Mouse (Mus musculus) ovary, postnatal 36 days (tissue): Measurements from ENCODE around the gene Eif5b.

Experiments used
- DNase-seq: peaks from one replicate; pipeline ENCODE4 v3.0.0; 2022; ENCODE audit warnings: low spot score, mixed read lengths

Eif5b gene

GRCm38 (mm10) chr1:37997867-37998266 is at the start of gene Eif5b, which contains the start of gene Txndc9:
TSS of gene Eif5b (plus strand) at chr1:37998010.
TSS of gene Txndc9 (minus strand) at chr1:37997893.
- DNase-seq, result peak; percentile 95

GRCm38 (mm10) chr1:37948906-37949305 is 48.9 kb upstream of the Eif5b start:
- DNase-seq, result no peak

- no peak for DNase-seq
Measured at GRCm38 (mm10) chr1:37954786-37955185, 43.0 kb upstream of the Eif5b start.

- DNase-seq, result no peak
Measured at GRCm38 (mm10) chr1:37955251-37955650, 42.6 kb upstream of the Eif5b start.

- no peak for DNase-seq
Measured at GRCm38 (mm10) chr1:37956690-37957431, 40.9 kb upstream of the Eif5b start.

- no peak for DNase-seq
Measured at GRCm38 (mm10) chr1:37957659-37958058, 40.2 kb upstream of the Eif5b start, which contains the start of gene Lyg1. TSS of gene Lyg1 (minus strand) at chr1:37957759.

- no peak for DNase-seq
Measured at GRCm38 (mm10) chr1:37958516-37958915, 39.3 kb upstream of the Eif5b start.

GRCm38 (mm10) chr1:37959486-37959885 is 38.3 kb upstream of the Eif5b start:
- DNase-seq, result peak; percentile 5

- DNase-seq, result no peak
Measured at GRCm38 (mm10) chr1:37965571-37965970, 32.2 kb upstream of the Eif5b start.

DNA sequence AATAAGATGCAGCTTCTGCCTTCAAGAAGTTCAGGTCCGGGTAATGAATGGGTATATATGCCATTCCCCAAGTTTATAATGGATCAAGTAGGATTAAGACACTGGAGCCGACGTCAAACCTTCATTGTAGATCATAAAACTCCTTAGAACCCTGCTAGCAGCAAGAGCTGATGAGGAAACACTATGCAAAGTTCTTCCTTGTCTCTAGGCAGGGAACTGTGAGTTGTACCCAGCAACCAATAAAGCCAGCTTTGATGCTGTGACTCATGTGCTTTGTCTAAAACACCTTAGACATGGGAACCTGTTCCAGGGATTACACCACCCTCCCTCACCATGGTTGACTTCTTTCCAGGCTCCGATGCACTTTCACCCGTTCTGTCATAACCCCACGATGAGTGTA is 29.1 kb upstream of the Eif5b start:
- DNase-seq, result no peak

GRCm38 (mm10) chr1:37971520-37971919 is 26.3 kb upstream of the Eif5b start:
- no peak for DNase-seq

DNA sequence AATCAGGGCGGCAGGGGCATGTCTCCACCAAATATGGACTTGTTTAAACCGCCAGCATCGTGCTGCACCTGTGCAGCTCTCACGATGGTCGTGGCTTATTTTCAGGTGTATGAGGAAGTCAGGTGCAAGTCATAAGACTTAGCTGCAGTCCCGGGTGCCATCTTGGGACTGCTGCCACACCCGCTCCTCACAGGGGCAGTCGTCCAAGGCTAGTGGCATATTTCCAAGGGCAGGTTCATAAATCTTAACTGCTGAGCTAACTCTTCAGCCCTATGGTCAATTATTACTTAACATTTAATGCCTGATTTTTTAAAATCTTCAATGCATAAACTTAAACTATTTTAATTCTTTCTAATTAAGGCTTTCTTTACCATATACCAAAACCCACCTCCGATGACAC is 21.1 kb upstream of the Eif5b start:
- peak; percentile 44 for DNase-seq

GRCm38 (mm10) chr1:37977303-37977702 is 20.5 kb upstream of the Eif5b start:
- DNase-seq, result no peak

- DNase-seq, result no peak
Measured at GRCm38 (mm10) chr1:37984326-37984725, 13.5 kb upstream of the Eif5b start.

GRCm38 (mm10) chr1:37985764-37986323 is 12.0 kb upstream of the Eif5b start:
- DNase-seq, result peak; percentile 35

DNA sequence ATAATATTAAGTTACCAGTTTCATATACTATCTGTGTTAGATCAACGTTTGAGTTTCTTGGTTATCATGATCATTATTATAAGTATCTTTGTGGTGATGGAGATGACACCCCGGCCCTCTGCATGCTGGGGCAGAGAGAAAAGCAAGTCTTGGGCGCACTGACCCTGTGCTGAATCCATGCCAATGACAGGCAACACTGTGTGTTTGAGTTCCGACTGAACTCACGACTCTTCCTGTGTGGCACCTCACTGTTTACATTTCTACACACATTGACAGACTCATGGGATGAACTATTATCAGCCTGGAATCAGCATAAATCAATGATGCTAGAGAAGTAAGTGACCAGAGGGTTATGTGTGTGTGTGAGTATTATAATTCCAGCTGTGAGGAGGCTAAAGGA is 10.0 kb upstream of the Eif5b start:
- no peak for DNase-seq

DNA sequence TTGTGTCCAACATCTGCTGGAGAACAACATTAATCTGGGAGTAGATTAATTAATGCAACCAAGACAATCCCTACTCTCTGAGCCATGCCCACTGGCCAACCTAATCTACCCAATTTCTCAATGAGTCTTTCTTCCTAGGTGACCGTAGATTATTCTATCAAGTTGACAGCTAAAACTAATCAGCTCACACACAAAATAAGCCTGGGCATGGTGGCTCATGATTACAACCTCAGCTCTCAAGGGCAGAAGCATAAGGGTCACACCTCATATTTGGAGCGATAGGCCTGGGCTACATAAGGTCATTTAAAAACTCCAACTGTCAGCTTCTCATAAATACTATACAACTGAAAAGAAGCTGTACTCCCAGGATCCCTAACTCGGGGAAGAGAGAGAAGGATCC is 1.6 kb upstream of the Eif5b start:
- no peak for DNase-seq

GRCm38 (mm10) chr1:37996877-37997484 is 829 bp upstream of the Eif5b start:
- peak; percentile 94 for DNase-seq

DNA sequence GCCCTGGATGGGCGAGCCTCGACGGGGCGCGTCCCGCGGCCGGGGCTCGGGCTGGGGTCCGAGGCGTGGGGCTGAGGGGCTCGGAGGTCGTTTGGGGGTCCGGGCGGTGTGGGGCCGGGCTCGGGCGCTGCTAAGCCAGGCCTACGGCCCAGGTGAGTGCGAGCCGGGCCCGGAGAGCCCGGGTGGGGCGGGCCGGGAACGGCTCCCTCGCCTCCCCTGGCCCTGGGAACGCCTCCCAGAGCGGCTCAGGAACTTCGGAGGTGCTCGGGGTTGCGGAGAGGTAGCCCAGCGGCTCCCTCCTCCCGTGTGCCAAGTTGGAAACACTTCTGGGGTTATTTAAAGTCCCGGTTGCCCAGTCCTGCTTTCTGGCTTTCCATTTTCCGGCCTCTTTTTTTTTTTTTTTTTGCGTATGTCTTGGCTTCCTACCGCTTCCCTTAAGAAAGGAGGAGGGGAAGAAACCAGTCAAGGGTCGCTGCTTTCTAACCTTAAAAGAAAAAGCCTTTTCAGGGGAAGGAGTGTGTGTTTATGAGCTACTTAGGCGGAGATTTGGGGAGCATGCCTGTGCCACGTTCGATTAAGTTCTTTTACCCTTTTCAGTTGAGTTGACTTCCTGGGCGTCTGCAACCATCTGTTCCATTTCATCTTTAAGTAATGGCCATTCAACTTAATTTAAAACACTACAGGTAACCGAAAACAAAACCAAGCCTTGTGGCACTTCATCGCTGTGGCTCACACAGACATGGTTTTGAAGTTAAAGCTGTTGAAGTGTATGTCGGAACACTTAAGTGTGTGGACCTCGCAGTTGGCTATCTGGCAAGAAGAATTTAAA is 775 bp downstream of the Eif5b start:
- DNase-seq, result no peak

DNA sequence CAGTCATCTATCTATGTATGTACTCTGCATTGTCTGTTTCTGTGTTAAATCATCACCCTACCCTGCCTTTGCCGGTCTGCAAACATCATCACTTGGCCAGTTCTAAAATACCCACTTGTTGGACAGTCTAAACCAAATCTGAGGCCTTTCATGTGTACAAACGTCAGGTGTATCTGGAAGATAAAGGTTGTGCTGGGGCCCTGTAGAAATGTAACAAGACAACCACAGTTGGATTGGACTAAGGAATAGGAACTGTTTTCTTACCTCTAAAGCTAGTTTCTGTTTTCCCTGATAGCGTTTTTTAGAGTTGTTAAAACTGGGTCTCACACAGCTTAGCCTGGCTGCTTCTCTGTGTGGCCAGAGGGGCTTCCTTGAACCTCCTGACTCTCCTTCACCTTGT is 1.7 kb downstream of the Eif5b start:
- no peak for DNase-seq

DNA sequence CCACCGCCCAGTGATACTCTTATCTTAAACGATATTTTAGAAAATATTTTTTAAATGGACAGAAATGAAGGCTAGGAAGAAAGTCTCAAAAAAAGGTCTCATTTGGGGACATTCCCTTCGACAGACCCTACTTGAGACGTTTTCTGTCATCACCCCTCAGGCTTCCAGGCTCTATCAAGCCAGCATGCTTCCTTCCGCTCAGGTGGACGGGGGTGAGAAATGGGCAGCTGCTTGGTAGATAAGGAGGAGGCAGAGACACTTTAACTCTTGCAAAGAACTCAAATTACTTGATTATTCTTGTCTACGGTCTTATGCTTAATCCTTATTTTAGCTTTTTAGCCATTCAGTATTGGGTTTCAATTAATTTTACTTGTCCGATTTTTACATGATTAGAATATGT is 3.0 kb downstream of the Eif5b start:
- no peak for DNase-seq

DNA sequence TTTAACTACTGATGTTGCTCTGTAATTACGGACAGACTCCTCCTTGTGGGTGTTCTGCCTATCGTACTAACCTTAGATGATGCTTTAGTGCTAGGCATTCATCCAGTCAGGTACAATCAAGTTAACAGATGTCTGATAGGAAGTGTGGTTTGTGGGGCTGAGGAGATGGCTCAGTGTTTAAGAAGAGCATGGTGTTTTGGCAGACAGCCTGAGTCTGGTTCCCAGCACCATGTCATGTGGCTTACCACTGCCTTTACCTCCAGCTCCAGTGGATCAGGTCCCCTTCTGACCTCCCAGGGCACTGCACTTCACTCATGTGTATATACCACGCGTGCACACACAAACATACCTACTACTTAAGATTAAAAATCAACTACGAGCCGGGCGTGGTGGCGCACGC is 4.1 kb downstream of the Eif5b start:
- no peak for DNase-seq
